Mouse (Mus musculus): ENCODE results near the gene Erbb4. TPM values are rescaled to one million over a fixed set of nuclear protein-coding genes. Genes with fewer than 3 reads are reported as not detected.

The Erbb4 gene
- total RNA-seq, 2 experiments from 2014 or later, result 0.89 to 1.7 TPM

DNA sequence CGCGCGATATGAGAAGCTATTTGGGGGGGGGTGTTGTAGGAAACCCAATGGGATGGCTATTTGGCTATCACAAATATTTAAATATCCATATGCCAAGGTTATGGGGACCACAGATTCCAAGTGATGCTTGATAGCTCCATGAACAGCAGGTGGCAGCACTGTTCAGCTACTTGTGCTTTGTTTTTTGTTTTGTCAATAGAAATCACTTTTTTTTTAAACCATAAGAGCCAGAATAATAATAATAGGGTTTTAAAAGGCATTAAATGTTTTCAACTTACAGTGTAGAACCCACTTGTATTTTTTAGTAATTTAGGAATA lies 1001.4 kb downstream of the Erbb4 start:
- DNase-seq (ENCODE audit: low spot score in 2 of 2), result peak in 1 of 2 experiments; percentile 23

DNA sequence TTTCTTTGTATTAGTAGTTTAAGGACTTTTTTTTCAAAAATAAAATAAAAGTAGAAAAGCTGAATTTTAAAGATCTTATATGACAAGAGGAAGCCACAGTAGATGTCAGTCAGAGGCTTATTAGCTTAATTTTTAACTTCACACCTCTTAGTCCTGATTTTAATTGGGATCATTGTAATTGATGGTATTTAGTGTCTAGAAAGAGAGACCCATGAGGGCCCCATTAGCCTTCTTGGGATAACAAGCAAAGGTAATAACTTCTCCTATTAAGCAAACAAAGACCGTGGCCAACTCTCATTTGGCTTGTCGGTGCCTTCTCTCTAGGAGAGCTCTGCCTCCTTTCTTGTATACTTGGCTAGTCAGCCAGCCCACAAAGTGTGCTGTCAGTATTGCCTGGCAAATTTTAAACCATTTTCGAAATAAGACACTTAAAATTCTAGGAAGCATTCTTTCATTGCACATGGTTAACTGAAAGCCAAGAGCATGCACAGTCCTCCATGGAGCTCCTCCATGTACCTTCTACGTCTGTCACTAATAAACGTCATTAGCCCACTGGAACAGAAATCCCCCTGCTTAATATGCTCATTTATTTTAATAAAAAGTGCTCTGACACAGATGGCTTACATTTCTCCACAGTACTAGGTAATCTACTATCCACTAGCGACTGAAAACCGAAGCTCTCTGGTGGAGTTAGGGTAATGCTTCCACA lies 1001.9 kb downstream of the Erbb4 start:
- DNase-seq (ENCODE audit: low spot score in 2 of 2), result no peak

DNA sequence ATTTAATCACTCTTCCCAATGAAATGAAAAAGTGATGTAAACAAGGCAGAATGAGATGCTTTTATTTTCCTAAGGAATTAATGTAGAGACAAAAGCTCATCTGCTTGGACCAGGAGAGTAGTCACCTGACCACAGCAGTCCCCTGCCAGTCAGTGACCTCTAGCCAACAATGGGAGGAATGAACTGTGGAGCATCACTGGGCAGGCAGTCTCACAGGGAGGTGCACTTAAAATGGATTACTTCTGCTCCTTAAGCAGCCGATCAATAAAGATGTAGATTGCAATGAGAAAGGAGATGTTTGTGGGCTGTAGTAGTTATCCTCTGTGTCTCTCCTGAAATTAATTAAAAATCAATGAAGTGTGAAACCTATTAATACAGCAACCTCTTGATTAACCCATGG lies 1018.2 kb downstream of the Erbb4 start:
- DNase-seq (ENCODE audit: low spot score in 2 of 2), result no peak

DNA sequence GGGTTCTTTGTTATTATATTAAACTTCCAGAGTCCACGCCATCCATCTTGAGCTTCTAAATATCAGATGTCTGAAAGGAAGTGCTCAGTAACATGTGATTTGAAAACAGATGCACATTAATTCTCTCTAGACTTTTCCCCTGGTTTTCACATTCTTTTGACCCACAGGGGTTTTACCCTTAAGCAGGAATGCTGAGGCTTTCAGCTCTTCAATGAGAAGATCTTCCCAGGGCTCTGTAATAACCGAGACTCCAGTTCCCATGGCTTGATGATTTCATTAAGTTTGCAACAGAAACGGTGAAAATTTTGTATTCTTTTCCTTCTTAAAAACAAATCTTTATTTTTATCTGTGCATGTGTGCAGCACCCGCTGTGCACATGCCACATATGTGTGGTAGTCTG lies 1051.4 kb downstream of the Erbb4 start:
- DNase-seq (ENCODE audit: low spot score in 2 of 2), result no peak

DNA sequence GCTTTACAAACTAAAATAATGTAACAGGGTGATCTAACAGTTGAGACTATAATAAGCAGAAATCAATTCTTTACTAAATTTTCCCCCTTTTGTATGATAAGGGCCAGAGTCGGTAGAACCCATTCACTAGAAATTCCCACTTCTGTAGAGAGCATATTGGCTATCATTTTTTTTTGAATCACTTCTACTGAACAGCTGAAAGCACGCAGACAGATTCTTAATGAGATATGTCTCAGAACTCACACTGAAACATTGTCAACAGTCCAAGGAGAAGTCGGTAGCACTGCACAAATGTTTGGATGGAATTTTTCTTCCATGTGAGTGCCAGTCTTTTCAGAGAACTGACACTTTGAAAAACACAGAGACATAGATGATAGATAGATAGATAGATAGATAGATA lies 1053.1 kb downstream of the Erbb4 start:
- no peak for DNase-seq (ENCODE audit: low spot score in 2 of 2)

DNA sequence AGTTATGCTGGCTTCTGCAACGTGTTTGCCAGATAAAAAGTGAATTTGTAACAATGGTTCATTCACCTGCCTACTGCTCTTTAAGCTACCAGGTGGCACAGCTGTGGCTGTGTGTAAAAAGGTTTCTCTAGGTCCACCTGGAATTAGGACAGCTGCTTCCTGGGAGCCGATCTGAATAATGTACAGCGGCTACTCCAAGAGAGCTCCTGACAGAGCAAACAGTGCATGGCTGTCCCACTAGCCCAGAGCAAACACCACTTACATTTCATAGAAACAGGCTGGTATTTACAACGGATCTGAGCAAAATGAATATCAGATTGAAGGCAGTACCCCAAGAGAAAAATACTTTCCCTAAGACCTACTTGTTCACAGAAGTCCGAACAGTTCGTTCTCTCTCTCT lies 1058.0 kb downstream of the Erbb4 start:
- DNase-seq (ENCODE audit: low spot score in 2 of 2), result no peak

DNA sequence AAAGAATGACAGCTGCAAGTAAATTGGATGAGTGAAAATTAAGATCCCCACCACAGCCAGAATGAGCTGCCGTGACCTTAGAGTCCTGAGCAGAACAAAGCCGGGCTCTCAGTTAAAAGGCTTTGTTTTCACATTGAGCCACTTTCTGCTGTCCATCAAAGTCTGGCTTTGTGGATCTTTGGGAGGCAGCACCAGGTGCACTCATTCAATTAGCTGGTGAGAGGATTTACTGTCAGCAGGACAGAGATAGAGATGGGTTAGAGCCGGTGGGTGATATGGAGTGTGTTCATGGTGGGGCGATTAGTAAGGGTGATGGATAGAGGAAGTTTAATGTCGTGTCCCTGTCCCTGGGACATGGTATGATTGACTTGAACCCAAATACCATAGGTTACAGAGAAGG lies 1060.7 kb downstream of the Erbb4 start:
- no peak for DNase-seq (ENCODE audit: low spot score in 2 of 2)

DNA sequence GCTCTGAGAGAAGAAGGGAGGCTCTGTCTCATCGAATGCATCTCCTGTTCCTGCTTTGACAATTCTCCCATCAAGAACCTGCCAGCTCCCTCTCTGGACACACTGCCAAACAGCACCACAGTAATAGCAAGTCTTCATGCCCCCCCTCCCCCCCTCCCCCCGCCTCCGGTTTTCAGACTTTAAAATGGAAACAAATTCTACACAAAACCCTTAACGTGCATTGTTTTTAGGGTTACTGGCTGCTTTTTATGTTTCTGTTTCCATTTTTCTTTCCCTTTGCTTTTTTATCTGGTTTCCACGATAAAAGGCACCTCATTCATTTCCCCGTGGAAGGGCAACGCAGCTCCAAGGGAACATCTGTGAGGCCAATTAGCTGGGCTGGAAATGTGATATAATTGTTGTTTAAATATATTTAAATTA lies 1061.3 kb downstream of the Erbb4 start:
- no peak for DNase-seq (ENCODE audit: low spot score in 2 of 2)

DNA sequence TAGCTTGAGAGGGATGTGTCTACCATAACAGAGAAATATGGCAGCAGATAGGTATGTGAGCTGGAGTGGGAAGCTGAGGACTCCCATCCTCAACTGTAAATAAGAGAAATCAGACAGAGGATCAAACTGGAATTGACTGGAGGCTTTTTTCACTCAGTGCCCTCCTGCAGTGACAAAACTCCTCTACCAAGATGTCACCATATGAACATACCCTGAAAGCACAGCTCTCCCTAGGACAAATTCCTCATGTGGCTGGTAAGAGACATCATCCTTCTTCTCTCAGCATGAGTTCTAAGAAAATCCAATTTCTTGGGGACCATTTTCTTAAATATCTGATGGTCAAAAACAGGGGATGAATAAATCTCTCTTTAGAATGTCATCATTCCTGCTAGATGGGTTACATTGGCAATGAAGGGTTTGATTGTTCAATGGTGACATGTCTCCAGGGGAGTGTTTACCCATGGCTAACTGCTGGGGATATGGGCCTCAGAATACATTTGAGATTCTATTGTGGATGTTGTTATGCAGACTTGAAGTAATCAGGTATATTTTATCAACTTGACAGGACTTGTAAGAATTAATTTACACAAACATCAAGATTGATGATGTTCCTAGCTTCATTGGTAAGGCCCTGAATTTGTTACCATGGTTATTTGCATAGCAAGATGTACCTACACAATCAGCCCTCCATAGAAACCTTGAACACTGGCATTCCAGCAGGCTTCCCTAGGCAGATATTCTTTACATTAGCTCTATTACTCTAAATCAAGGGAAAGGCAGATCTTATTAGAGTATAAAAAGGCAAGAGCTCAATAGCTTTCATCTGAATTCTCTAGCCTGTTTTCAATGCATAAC lies 1083.5 kb downstream of the Erbb4 start:
- DNase-seq (ENCODE audit: low spot score in 2 of 2), result no peak

DNA sequence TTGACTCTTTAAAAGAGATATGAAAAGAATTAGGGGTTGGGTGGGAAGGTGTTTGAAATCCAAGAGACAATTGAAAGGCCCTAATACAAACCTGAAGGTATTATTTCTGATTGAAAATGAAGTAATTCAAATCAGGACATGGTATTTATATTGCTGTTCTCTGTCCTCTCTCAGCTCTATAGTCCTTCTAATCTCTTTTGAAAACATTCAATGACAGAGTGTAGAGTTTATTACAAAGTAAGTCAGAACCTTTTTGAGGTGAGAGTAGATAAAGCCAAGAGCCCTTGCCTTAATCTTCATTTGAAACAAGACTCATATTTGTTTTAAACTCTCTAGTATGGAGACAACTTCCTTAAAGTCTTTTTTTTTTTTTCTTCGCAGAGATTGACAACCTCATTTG lies 1087.8 kb downstream of the Erbb4 start:
- no peak for DNase-seq (ENCODE audit: low spot score in 2 of 2)

DNA sequence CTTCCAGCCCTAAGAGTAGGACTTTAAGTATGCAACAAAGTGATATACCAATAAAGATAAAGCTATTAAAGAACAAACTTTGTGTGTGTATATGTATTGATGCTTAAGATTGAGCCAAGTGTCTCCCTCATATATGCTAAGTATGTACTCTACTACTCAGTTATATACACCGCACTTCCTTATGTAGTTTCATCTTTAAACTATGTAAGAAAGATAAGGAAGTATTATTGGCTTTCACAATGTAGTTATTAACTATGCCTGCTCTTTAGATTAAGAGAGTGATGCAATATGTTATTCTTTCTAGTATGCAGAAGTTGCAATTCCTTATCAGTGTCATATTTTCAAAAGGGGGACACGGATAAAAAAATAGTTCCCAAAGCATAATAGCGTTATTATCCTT lies 1088.2 kb downstream of the Erbb4 start:
- DNase-seq (ENCODE audit: low spot score in 2 of 2), result no peak
